Mouse (Mus musculus) olfactory bulb, adult 2 months (tissue): Measurements from ENCODE around the gene Zfp768. TPM values are rescaled to one million over a fixed set of nuclear protein-coding genes. Genes with fewer than 3 reads are reported as not detected.
"Not testable (repeated sequence)": the region's sequence is repeated elsewhere in the genome, so short reads cannot be mapped to it uniquely, and the experiment has no call there.

Experiments
- H3K27ac ChIP-seq: fragments of 200-500 bp; 2 replicates; pipeline ENCODE4 v1.5.1; 2012; ENCODE audit warnings: low read depth, low read length; ENCODE audit not compliant: insufficient read depth
- H3K4me1 ChIP-seq: fragments of 200-500 bp; 2 replicates; pipeline ENCODE4 v1.6.1; 2012; ENCODE audit warnings: low read length; ENCODE audit not compliant: control insufficient read depth, insufficient read depth
- H3K4me3 ChIP-seq: fragments of 200-500 bp; 2 replicates; pipeline ENCODE4 v1.5.1; 2012; ENCODE audit warnings: mild to moderate bottlenecking, low read depth, low read length, moderate library complexity; ENCODE audit not compliant: insufficient read depth
- CTCF ChIP-seq: fragments of 200-500 bp; IDR thresholded peaks from 2 replicates; pipeline ENCODE4 v1.5.1; 2012; ENCODE audit warnings: low read depth, mild to moderate bottlenecking, low read length, moderate library complexity; ENCODE audit not compliant: insufficient read depth
- POLR2A ChIP-seq: fragments of 200-500 bp; IDR thresholded peaks from 2 replicates; pipeline ENCODE4 v1.6.1; 2012; ENCODE audit warnings: mild to moderate bottlenecking, low read depth, low read length, moderate library complexity; ENCODE audit not compliant: insufficient read depth
- WGBS: fragments of 180-500 bp; shearing (Covaris S2); methylation state at CpG from one replicate; pipeline ENCODE4 v1.1.7; 2018; 5-methylcytosine and 5-hydroxymethylcytosine counted together
- polyA plus RNA-seq: library from polyadenylated mRNA; stranded (reverse); fragments of >200 nt; gene quantifications from 2 replicates; pipeline ENCODE4 v1.2.4, GENCODE M21; 2012; ENCODE audit warnings: low replicate concordance; ENCODE audit not compliant: missing spikeins, insufficient read depth, insufficient read length

Zfp768 gene
- polyA plus RNA-seq, 1 experiment, result not detected

DNA sequence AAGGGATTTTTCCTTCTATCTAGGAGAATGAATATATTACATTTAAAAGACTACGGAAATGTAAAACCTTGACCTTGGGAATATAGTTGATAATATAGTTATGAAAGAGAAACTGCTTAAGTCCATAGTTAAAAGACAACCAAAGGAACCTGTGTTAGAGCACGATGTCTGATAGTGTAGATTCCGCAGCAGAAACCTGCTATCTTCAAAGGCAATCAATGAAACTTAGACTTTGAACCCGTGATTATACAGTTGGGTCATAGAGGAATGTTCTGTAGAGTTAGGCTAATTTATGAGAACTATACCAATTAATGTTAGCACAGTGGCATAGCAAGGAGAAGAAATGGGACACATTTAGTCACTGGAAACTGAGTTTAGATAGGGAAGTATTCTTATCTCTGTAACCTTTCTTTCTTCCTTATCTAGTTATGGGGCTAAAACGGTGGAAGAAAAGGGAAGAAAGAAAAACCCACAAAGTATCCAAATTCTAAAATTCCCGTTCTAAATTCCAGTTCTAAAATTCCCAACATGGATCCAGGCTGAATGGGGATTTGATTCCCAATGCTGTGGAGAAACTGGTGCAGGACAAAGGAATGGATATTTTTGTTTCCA lies 33.0 kb upstream of the Zfp768 start:
- peaks cover 7% of the 10 kb centered on the region; the same call in 1 of the 2 replicates for H3K4me1 ChIP-seq
- no peak overlapping the region for H3K4me3 ChIP-seq
- TF ChIP-seq POLR2A (no peak), CTCF (no peak)
- no peak overlapping the region for H3K27ac ChIP-seq
- WGBS, result 82% methylated on average over 6 of the region's 6 CpGs

- H3K4me1 ChIP-seq, result not testable (repeated sequence)
- peak; percentile 66 for TF ChIP-seq POLR2A
- peak; percentile 54; the same call in 1 of the 2 replicates for TF ChIP-seq CTCF
- Histone ChIP-seq H3K27ac (0 out of 2 replicates have a peak within 1 kb of the TSS, but pooled peaks have one; percentile 54), H3K4me3 (peak within 1 kb of the TSS; percentile 85)
- WGBS, result 1% methylated on average over 49 of the region's 49 CpGs
These were observed 30.2 kb upstream of the Zfp768 start, which contains the start of gene Zfp747 for GRCm38 (mm10) chr7:127375271-127376245. Gene Zfp747, minus strand, starts transcription at chr7:127376050.

GRCm38 (mm10) chr7:127371870-127372269 lies 26.5 kb upstream of the Zfp768 start:
- not testable (repeated sequence) for H3K4me3 ChIP-seq, H3K4me1 ChIP-seq, H3K27ac ChIP-seq
- WGBS, result 88% methylated on average over 3 of the region's 3 CpGs

DNA sequence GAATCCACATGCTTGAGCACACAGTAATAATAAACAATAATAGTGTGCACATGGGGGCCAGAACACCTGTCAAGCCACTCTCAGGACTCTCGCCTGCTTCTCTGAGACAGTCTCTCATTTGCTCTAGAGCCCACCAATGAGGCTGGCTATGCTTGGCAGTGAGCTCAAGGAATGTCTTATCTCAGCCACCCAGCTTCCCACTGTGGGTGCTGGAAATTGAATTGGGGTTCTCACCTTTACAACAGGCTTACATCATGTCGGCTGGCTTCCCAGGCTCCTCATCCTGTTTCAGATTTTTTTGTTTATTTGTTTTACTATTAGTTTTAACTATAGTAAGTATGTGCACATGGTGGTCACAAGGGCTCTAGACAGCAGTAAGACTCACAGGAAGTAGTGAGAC lies 25.8 kb upstream of the Zfp768 start:
- Histone ChIP-seq H3K27ac (no peak overlapping the region), H3K4me1 (peaks cover 7% of the 10 kb centered on the region; the same call in 1 of the 2 replicates), H3K4me3 (no peak overlapping the region)
- TF ChIP-seq CTCF (no peak), POLR2A (no peak)
- WGBS, result 89% methylated on average over 2 of the region's 2 CpGs

DNA sequence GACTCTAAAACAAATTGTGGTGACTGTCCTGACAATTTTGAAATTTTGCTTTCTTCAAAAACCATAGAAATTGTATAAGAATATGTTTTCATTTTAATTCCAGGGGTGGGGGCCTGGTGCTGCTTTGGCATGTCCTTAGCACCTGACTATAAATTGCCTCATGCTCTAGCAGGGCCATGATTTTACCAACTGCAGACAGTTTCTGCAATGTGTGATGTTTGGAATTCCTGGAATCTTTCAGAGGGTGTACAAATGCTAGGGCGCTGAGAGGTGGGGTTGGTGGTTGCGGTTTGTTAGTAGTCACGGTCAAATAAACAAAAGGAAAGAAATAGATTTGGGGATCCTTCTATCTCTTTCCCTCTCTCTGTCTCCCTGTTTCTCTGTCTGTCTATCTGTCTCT lies 20.9 kb upstream of the Zfp768 start:
- TF ChIP-seq POLR2A (no peak), CTCF (no peak)
- 91% methylated on average over 3 of the region's 3 CpGs for WGBS
- no peak overlapping the region for H3K27ac ChIP-seq
- H3K4me3 ChIP-seq, result no peak overlapping the region
- peaks cover 10% of the 10 kb centered on the region for H3K4me1 ChIP-seq

- TF ChIP-seq CTCF, result no peak
- TF ChIP-seq POLR2A, result no peak
- 57% methylated on average over 4 of the region's 4 CpGs for WGBS
- H3K4me1 ChIP-seq, result peaks cover 10% of the 10 kb centered on the region
- no peak overlapping the region for H3K4me3 ChIP-seq
- H3K27ac ChIP-seq, result no peak overlapping the region
These were observed 18.8 kb upstream of the Zfp768 start for GRCm38 (mm10) chr7:127364166-127364565.

DNA sequence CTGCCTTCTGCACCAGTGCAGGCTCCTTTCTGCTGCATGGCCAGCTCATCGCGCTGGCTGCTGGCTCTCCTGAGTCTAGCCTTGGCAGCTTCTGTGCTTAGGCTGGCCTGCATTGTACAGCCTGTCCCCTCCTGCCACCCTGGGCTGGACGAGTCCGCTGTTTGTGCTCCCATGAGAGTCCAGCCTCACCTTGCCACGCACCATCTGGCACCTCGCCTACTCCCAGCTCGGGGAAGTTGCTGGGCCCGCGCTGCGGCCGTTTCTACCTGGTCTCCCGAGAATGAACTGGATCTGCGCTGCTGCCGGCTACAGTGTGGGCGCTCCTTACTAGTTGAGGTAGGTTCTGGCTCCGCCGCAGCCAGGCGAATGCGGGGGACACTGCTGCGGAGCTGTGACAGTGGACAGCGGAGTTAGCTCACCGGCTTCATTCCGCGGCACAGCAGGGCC lies 18.1 kb upstream of the Zfp768 start:
- Histone ChIP-seq H3K4me3 (peak overlapping the region; percentile 23), H3K27ac (no peak overlapping the region), H3K4me1 (peaks cover 10% of the 10 kb centered on the region)
- TF ChIP-seq POLR2A, result no peak
- TF ChIP-seq CTCF, result no peak
- 17% methylated on average over 24 of the region's 24 CpGs for WGBS

- not testable (repeated sequence) for H3K27ac ChIP-seq, H3K4me1 ChIP-seq
- peak overlapping the region; percentile 26 for H3K4me3 ChIP-seq
- 8% methylated on average over 13 of the region's 13 CpGs for WGBS
These were observed 17.0 kb upstream of the Zfp768 start for GRCm38 (mm10) chr7:127362418-127362817.

- TF ChIP-seq CTCF, result no peak
- no peak for TF ChIP-seq POLR2A
- H3K4me3 ChIP-seq, result no peak overlapping the region
- no peak overlapping the region for H3K27ac ChIP-seq
- peaks cover 10% of the 10 kb centered on the region for H3K4me1 ChIP-seq
- WGBS, result 66% methylated on average over 13 of the region's 13 CpGs
These were observed 16.1 kb upstream of the Zfp768 start for GRCm38 (mm10) chr7:127361449-127361848.

DNA sequence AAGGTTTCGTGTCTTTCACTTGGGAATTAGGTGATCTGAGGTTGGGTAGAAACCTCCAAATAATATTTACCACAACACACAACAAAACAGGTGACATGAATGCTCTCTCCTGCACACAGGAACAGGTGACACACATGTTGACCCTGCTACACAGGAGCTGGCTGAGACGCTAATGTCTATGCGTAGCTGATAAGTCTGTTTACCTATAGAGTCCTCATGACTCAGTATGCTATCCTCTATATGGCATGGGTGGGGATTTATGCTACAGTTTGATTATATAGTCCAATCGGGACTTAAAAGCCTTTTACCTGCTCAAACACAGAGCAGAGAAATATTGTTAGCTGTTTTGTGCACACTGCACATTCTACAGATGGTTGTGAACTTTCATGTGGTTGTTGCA lies 14.9 kb upstream of the Zfp768 start:
- Histone ChIP-seq H3K27ac (no peak overlapping the region), H3K4me1 (peaks cover 10% of the 10 kb centered on the region), H3K4me3 (no peak overlapping the region)
- 83% methylated on average over 4 of the region's 4 CpGs for WGBS
- TF ChIP-seq POLR2A (no peak), CTCF (no peak)
